Comparison of ENCODE assay signal across 30 mouse cellular contexts in the genomic region with DNA sequence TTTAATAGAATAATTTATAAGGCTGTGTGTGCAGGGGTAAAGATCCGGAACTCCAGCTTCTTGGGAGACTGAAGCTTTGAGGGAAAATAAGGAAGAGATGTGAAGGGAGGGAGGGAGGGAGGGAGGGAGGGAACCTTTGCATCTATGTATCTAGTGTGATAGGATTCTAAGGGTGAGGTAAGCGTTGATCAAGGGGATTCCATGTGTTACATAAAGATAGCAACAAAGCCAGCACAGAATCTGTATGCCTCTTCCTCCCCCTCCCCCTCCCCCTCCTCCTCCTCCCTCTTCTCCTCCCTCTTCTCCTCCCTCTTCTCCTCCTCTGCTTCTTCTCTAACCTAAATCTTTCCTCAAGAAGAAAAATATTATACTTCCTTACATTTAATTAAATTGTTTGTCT. TPM values are rescaled to one million over a fixed set of nuclear protein-coding genes. Genes with fewer than 3 reads are reported as not detected.
DNase-seq lines count a peak whose midpoint lies in the region; ATAC-seq and TF ChIP-seq lines count a peak whose summit lies in the region.
"Had no signal": no experiment of that assay in that cellular context is flagged by ENCODE, and none has a peak within 500 bp of the region (broad histone marks: within the 10 kb centered on the region; RNA-seq: fewer than 3 reads in every experiment).

No protein-coding gene starts in this region.

- H3K36me3 ChIP-seq in kidney, embryonic 14.5 days (ENCODE audit: control insufficient read depth, insufficient read depth, low read length), result no peaks in the 10 kb centered on the region
- no peaks in the 10 kb centered on the region for H3K36me3 ChIP-seq in kidney, postnatal 0 days (ENCODE audit: insufficient read depth, low read length)
- no peaks in the 10 kb centered on the region for H3K36me3 ChIP-seq in kidney, adult 2 months (ENCODE audit: control insufficient read depth, insufficient read depth, low read length)
- H3K36me3 ChIP-seq in liver, embryonic 14.5 days (replicated peaks; ENCODE audit: control insufficient read depth, insufficient read depth, low read depth), result no peaks in the 10 kb centered on the region
- H3K36me3 ChIP-seq: forebrain, embryonic 10.5 days; G1E; heart, embryonic 15.5 days had no signal

- TF ChIP-seq POLR2A in kidney, adult 2 months (IDR thresholded peaks at IDR 0.05; ENCODE audit: low read depth, low read length), result no peak
- no peak for TF ChIP-seq POLR2A in cerebellum, adult 2 months (IDR thresholded peaks at IDR 0.05; ENCODE audit: borderline replicate concordance, insufficient read depth, low read length)

- no peak for DNase-seq in kidney, adult 18-20 months
- no peak for DNase-seq in kidney, postnatal 0 days (ENCODE audit: low spot score)
- no peak for DNase-seq in kidney, adult 2 months
- DNase-seq in liver, embryonic 14.5 days (ENCODE audit: low read depth in 3 of 3, low spot score in 3 of 3), result no peak
- no peak for DNase-seq in liver
- DNase-seq in cerebellum, adult 2 months, result no peak
- DNase-seq: adrenal gland, adult 2 months; adrenal gland, postnatal 14 days; B cell, adult 2 months; cerebellum, adult 11-12 months; cerebellum, adult 9-10 months; cerebellum, postnatal 14 days; gastrocnemius, postnatal 10 days; gastrocnemius, postnatal 36 days; heart, adult 2 months; heart, postnatal 10 days; heart, postnatal 36 days had no signal

- peaks cover 47% of the 10 kb centered on the region for H3K4me1 ChIP-seq in kidney, embryonic 14.5 days (ENCODE audit: control insufficient read depth, insufficient read depth, low read length)
- H3K4me1 ChIP-seq in kidney, postnatal 0 days (replicated peaks; ENCODE audit: insufficient read depth, low read length), result peaks cover 28% of the 10 kb centered on the region
- H3K4me1 ChIP-seq in kidney, adult 2 months (ENCODE audit: control insufficient read depth, insufficient read depth, low read length), result peaks cover 7% of the 10 kb centered on the region; the same call in 1 of the 2 replicates
- H3K4me1 ChIP-seq in liver, embryonic 14.5 days (replicated peaks; ENCODE audit: control insufficient read depth in 2 of 2, insufficient read depth in 2 of 2, low read length in 1 of 2), result peaks cover 2 to 20% of the 10 kb centered on the region in 2 experiments; a peak in 3 of 4 replicates
- H3K4me1 ChIP-seq in cerebellum, adult 2 months (ENCODE audit: control insufficient read depth, insufficient read depth, low read length), result no peaks in the 10 kb centered on the region; the same call in 1 of the 2 replicates

- no peak overlapping the region for H3K9ac ChIP-seq in kidney, embryonic 14.5 days (ENCODE audit: low read depth, low read length)
- H3K9ac ChIP-seq in kidney, postnatal 0 days (ENCODE audit: low read depth, low read length), result no peak overlapping the region
- no peak overlapping the region for H3K9ac ChIP-seq in liver, embryonic 14.5 days (replicated peaks)
- H3K9ac ChIP-seq: forebrain, embryonic 13.5 days; heart, embryonic 15.5 days; hindbrain, embryonic 13.5 days had no signal

- H3K4me2 ChIP-seq in kidney, embryonic 14.5 days (replicated peaks; ENCODE audit: low read depth, low read length), result no peak overlapping the region
- H3K4me2 ChIP-seq in kidney, postnatal 0 days (ENCODE audit: low read length), result no peak overlapping the region
- no peak overlapping the region for H3K4me2 ChIP-seq in liver, embryonic 14.5 days (ENCODE audit: low read depth)
- H3K4me2 ChIP-seq: forebrain, embryonic 13.5 days; heart, embryonic 11.5 days; heart, embryonic 15.5 days; hindbrain, embryonic 13.5 days had no signal

- H3K27ac ChIP-seq in kidney, embryonic 14.5 days (ENCODE audit: low read depth, low read length), result peak overlapping the region; percentile 90
- H3K27ac ChIP-seq in kidney, postnatal 0 days, result peak overlapping the region; percentile 70
- H3K27ac ChIP-seq in kidney, adult 2 months (ENCODE audit: insufficient read depth, low read depth, low read length), result no peak overlapping the region
- no peak overlapping the region for H3K27ac ChIP-seq in liver, embryonic 14.5 days
- H3K27ac ChIP-seq in cerebellum, adult 2 months (ENCODE audit: insufficient read depth, low read length), result no peak overlapping the region
- H3K27ac ChIP-seq: forebrain, embryonic 10.5 days; forebrain, embryonic 13.5 days; heart, adult 2 months; hindbrain, embryonic 10.5 days; hindbrain, embryonic 13.5 days had no signal

- ATAC-seq in kidney, embryonic 14.5 days (ENCODE audit: low FRiP score, low TSS enrichment), result no peak
- no peak for ATAC-seq in kidney, postnatal 0 days (replicated peaks; ENCODE audit: low FRiP score, low read depth)
- peak; percentile 49; the same call in 1 of the 2 replicates for ATAC-seq in liver, embryonic 14.5 days (ENCODE audit: insufficient read depth)
- ATAC-seq: forebrain, embryonic 13.5 days; forebrain, embryonic 16.5 days; hindbrain, embryonic 16.5 days; Patski had no signal

- H3K27me3 ChIP-seq in kidney, embryonic 14.5 days (ENCODE audit: control insufficient read depth, insufficient read depth, low read length), result no peaks in the 10 kb centered on the region
- H3K27me3 ChIP-seq in kidney, postnatal 0 days (ENCODE audit: insufficient read depth, low read length), result no peaks in the 10 kb centered on the region
- no peaks in the 10 kb centered on the region for H3K27me3 ChIP-seq in kidney, adult 2 months (replicated peaks; ENCODE audit: control insufficient read depth, insufficient read depth, low read length)
- H3K27me3 ChIP-seq in liver, embryonic 14.5 days (ENCODE audit: control insufficient read depth, insufficient read depth, low read length), result no peaks in the 10 kb centered on the region
- no peaks in the 10 kb centered on the region for H3K27me3 ChIP-seq in cerebellum, adult 2 months (ENCODE audit: control insufficient read depth, insufficient read depth, low read length)
- H3K27me3 ChIP-seq: CH12.LX; forebrain, embryonic 13.5 days; heart, embryonic 15.5 days; hindbrain, embryonic 13.5 days; Patski had no signal

- H3K9me3 ChIP-seq in kidney, embryonic 14.5 days (ENCODE audit: control insufficient read depth, low read length), result no peaks in the 10 kb centered on the region
- H3K9me3 ChIP-seq in kidney, postnatal 0 days (replicated peaks; ENCODE audit: low read length), result no peaks in the 10 kb centered on the region
- no peaks in the 10 kb centered on the region for H3K9me3 ChIP-seq in liver, embryonic 14.5 days (ENCODE audit: control insufficient read depth, low read length)
- H3K9me3 ChIP-seq: forebrain, embryonic 10.5 days; forebrain, embryonic 13.5 days; G1E; heart, embryonic 15.5 days; hindbrain, embryonic 10.5 days; hindbrain, embryonic 13.5 days had no signal

- 57% methylated on average over 2 of the region's 2 CpGs for WGBS in kidney, embryonic 14.5 days
- WGBS in kidney, postnatal 0 days, result 45% methylated on average over 2 of the region's 2 CpGs
- WGBS in kidney, adult 2 months, result 75% methylated on average over 2 of the region's 2 CpGs
- 29% methylated on average over 2 of the region's 2 CpGs for WGBS in liver, embryonic 14.5 days (ENCODE audit: insufficient replicate concordance)
- WGBS in cerebellum, adult 2 months, result 93% methylated on average over 2 of the region's 2 CpGs

- no peak overlapping the region for H3K4me3 ChIP-seq in kidney, embryonic 14.5 days (ENCODE audit: low read length)
- no peak overlapping the region for H3K4me3 ChIP-seq in kidney, postnatal 0 days (replicated peaks; ENCODE audit: low read depth, low read length)
- H3K4me3 ChIP-seq in kidney, adult 2 months (ENCODE audit: insufficient read depth, low read depth, low read length), result no peak overlapping the region
- no peak overlapping the region for H3K4me3 ChIP-seq in liver, embryonic 14.5 days (ENCODE audit: insufficient read depth in 1 of 2, low read depth in 2 of 2, low read length in 2 of 2)
- H3K4me3 ChIP-seq in cerebellum, adult 2 months (replicated peaks; ENCODE audit: insufficient read depth, low read depth, low read length), result no peak overlapping the region
- H3K4me3 ChIP-seq: forebrain, embryonic 10.5 days; forebrain, embryonic 13.5 days; heart, adult 2 months; heart, embryonic 15.5 days; hindbrain, embryonic 10.5 days; hindbrain, embryonic 13.5 days had no signal

- no peak for TF ChIP-seq CTCF in kidney, postnatal 0 days (IDR thresholded peaks at IDR 0.05; ENCODE audit: low read depth)
- TF ChIP-seq CTCF in kidney, adult 2 months (conservative IDR thresholded peaks at IDR 0.05; ENCODE audit: insufficient read depth, insufficient read length, low read depth, low read length), result no peak
- TF ChIP-seq CTCF in liver, embryonic 14.5 days (IDR thresholded peaks at IDR 0.05; ENCODE audit: low read depth), result no peak
- no peak for TF ChIP-seq CTCF in cerebellum, adult 2 months (IDR thresholded peaks at IDR 0.05; ENCODE audit: borderline replicate concordance, insufficient read depth, low read depth, low read length)

- TF ChIP-seq EP300 in liver, embryonic 14.5 days (IDR thresholded peaks at IDR 0.05; ENCODE audit: low read depth), result no peak

RNA-seq across cellular contexts. Expression of gene Spire2, which starts 14.8 kb away (rescaled TPM):
- polyA plus RNA-seq in kidney, embryonic 14.5 days (2014; fragmentation: Nextera tagmentation; extraction: Ambion mirVana), result 2.2 and 3.9 TPM in 2 replicates
- polyA plus RNA-seq in kidney, postnatal 0 days (2015; fragmentation: Nextera tagmentation; extraction: Ambion mirVana), result 5.7 and 5.8 TPM in 2 replicates
- 6.0 and 7.2 TPM in 2 replicates for polyA plus RNA-seq in kidney, adult 2 months (2012; rRNA removed)
- polyA plus RNA-seq in liver, embryonic 14.5 days (2012; rRNA removed), result 3.0 TPM in 2 replicates
- polyA plus RNA-seq in liver, embryonic 14.5 days (2014; fragmentation: Nextera tagmentation; extraction: Ambion mirVana), result 2.2 and 2.9 TPM in 2 replicates
- 33.0 and 36.4 TPM in 2 replicates for polyA plus RNA-seq in cerebellum, adult 2 months (2012; rRNA removed)

RNA-seq across cellular contexts. Expression of gene Tcf25, which starts 26.3 kb away (rescaled TPM):
- polyA plus RNA-seq in kidney, embryonic 14.5 days (2014; fragmentation: Nextera tagmentation; extraction: Ambion mirVana), result 115 and 157 TPM in 2 replicates
- 168 and 170 TPM in 2 replicates for polyA plus RNA-seq in kidney, postnatal 0 days (2015; fragmentation: Nextera tagmentation; extraction: Ambion mirVana)
- 164 and 166 TPM in 2 replicates for polyA plus RNA-seq in kidney, adult 2 months (2012; rRNA removed)
- polyA plus RNA-seq in liver, embryonic 14.5 days (2012; rRNA removed), result 37.8 and 45.6 TPM in 2 replicates
- 44.0 and 53.1 TPM in 2 replicates for polyA plus RNA-seq in liver, embryonic 14.5 days (2014; fragmentation: Nextera tagmentation; extraction: Ambion mirVana)
- 691 and 692 TPM in 2 replicates for polyA plus RNA-seq in cerebellum, adult 2 months (2012; rRNA removed)

RNA-seq across cellular contexts. Expression of gene Fanca, which starts 28.9 kb away (rescaled TPM):
- polyA plus RNA-seq in kidney, embryonic 14.5 days (2014; fragmentation: Nextera tagmentation; extraction: Ambion mirVana), result 48.7 and 49.9 TPM in 2 replicates
- 18.7 and 21.5 TPM in 2 replicates for polyA plus RNA-seq in kidney, postnatal 0 days (2015; fragmentation: Nextera tagmentation; extraction: Ambion mirVana)
- polyA plus RNA-seq in kidney, adult 2 months (2012; rRNA removed), result 15.9 and 19.2 TPM in 2 replicates
- 22.8 and 24.6 TPM in 2 replicates for polyA plus RNA-seq in liver, embryonic 14.5 days (2012; rRNA removed)
- 17.3 and 19.4 TPM in 2 replicates for polyA plus RNA-seq in liver, embryonic 14.5 days (2014; fragmentation: Nextera tagmentation; extraction: Ambion mirVana)
- polyA plus RNA-seq in cerebellum, adult 2 months (2012; rRNA removed), result 3.9 and 4.5 TPM in 2 replicates

RNA-seq across cellular contexts. Expression of gene Mc1r, which starts 59.6 kb away (rescaled TPM):
- not detected in 2 replicates for polyA plus RNA-seq in kidney, embryonic 14.5 days (2014; fragmentation: Nextera tagmentation; extraction: Ambion mirVana)
- not detected in 2 replicates for polyA plus RNA-seq in kidney, postnatal 0 days (2015; fragmentation: Nextera tagmentation; extraction: Ambion mirVana)
- not detected in 2 replicates for polyA plus RNA-seq in kidney, adult 2 months (2012; rRNA removed)
- 0.03 TPM in 2 replicates for polyA plus RNA-seq in liver, embryonic 14.5 days (2012; rRNA removed)
- polyA plus RNA-seq in liver, embryonic 14.5 days (2014; fragmentation: Nextera tagmentation; extraction: Ambion mirVana), result not detected in 2 replicates
- polyA plus RNA-seq in cerebellum, adult 2 months (2012; rRNA removed), result 0.05 and 0.06 TPM in 2 replicates
- polyA plus RNA-seq: adrenal gland, adult 2 months; embryonic facial prominence, embryonic 11.5 days; heart, adult 2 months; heart, embryonic 11.5 days; heart, embryonic 15.5 days had no signal

Comparison
In these comparisons a context has a peak if more than half of its experiments do, and no peak if none do; other contexts are left out.
1. H3K27ac ChIP-seq: peak in kidney, embryonic 14.5 days (single experiment) and kidney, postnatal 0 days (single experiment); none in kidney, adult 2 months (single experiment), liver, embryonic 14.5 days (single experiment) and cerebellum, adult 2 months (single experiment).